Mouse (Mus musculus): ENCODE data around the gene Zfp398. TPM values are rescaled to one million over a fixed set of nuclear protein-coding genes. Genes with fewer than 3 reads are reported as not detected.
"Not testable (repeated sequence)": the region's sequence is repeated elsewhere in the genome, so short reads cannot be mapped to it uniquely, and the experiment has no call there.

Gene Zfp398
- total RNA-seq, 2 experiments from 2014 or later, result 19.1 to 21.0 TPM

DNA sequence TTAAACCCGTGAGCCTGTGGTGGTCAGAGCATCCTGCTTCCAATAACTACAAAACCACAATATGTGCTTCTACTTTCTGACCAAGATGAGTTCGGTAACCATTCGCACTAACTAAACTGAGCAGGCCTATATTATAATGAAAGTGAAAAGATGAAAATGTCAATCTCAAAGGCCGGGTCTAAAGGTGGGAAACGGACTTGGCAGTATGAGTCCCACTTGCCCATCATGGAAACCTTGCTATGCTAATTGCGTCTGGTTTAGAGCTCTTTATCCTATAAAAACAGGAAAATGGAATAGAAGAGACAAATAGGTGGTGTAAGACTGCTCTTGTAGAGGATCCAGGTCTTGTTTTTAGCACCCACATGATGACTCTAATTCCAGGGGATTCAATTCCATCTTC lies 13.7 kb upstream of the Zfp398 start:
- no peak for DNase-seq (ENCODE audit: low spot score in 2 of 2)

DNA sequence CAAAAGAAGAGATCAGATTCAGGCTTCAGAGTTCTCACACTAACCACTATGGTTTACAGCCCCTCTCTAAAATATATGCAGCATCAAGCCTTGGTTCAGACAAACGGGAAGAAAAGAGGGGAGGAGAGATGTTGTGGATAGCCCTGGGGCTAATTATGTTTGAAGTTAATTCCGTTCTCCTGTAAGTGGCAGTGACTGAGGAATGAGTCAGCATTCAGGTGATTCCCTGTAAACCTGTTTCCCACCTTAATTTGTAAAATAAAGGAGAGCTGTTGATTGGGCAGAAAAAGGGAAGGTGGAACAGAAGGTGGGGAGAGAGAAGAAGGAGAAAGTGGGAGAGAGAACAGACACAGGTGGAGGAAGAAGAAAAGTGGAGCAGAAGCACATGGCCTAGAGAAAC lies 11.2 kb upstream of the Zfp398 start:
- DNase-seq (ENCODE audit: low spot score in 2 of 2), result no peak

DNA sequence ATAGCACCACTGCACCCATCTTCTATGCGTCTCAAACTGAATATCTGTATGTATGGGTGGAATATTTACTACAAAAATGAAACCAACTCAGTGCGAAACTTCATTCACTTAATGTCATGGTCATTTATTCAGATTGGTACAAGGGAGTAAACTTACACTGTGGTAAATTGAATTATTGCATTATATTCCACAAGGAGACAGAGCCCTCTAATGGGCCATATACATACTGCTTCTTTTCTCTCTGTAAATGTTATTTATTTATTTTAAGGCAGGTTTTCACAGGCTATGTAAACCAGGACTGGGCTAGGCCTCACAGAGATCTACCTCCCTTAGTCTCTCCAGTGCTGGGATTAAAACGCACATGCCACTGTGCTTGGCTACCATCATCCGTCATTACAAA lies 8.0 kb upstream of the Zfp398 start:
- no peak for DNase-seq (ENCODE audit: low spot score in 2 of 2)

DNA sequence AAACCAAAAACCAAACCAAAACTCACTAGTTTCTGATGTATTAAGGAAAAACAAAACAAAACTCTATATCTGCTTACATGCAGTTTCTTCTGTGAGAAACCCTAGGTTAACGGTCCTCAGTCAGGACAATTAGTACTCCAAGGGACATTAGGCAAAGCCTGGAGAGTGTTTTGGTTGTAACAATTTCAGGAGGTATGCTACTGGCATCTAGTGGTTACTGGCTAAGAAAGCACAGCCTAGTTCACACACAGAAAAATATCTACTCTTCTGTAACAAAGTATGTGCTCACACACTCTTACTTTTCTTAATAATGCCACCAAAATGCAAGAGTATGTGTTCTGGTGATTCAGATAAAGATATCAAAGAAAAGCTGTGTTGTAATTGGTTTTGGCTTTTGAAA lies 6.5 kb upstream of the Zfp398 start:
- peak in 1 of 2 experiments; percentile 26 for DNase-seq (ENCODE audit: low spot score in 2 of 2)

DNA sequence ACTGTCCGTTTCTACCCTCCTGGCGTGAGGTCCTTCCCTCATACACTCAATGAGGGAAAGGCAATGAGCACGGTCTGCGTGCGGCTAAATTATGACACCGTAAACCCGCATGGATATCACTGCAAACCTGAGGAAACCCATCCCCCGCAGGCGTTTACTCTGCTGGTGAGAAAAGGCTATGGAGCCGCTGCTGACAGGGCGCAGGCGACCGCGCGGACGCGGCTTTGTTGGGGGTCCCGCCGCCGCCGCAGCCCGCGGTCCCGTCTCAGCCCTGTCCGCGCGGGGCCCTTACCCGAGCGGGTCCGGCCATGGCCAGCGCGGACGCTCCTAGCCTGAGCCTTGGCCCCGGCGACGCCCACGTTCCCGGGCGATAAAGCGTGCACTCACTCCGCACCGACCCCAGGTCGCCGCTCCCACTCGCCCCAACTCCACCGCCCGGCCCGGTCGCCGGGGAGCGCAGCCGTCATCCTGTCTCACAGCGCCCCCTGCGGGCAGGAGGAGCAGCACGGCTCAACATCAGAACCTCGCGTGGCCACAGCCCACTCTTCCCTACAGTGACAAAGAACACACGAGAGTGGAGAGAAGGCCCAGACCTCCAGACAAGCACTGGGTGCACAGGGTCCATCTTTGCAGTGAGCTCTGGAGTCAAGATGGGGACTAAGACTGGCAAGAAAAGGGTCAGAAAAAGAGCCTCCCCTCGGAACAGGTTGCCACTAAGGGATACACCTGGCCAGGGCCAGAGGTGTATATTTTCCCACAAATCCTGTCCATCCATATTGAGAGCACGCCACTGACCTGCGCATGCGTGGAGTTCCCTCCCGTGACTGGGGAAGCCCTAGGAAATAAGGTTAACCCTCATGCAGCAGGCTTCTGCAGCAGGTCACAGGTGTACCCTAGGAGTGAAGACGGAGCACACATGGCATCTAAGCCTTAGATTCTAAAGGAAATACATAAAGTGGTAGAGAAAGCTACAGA lies 5.1 kb upstream of the Zfp398 start, which contains the start of gene Zfp786:
TSS of gene Zfp786 (minus strand) at position 764 of the 975 bp plus-strand sequence.
- DNase-seq (ENCODE audit: low spot score in 2 of 2), result peak; percentile 91 to 92

DNA sequence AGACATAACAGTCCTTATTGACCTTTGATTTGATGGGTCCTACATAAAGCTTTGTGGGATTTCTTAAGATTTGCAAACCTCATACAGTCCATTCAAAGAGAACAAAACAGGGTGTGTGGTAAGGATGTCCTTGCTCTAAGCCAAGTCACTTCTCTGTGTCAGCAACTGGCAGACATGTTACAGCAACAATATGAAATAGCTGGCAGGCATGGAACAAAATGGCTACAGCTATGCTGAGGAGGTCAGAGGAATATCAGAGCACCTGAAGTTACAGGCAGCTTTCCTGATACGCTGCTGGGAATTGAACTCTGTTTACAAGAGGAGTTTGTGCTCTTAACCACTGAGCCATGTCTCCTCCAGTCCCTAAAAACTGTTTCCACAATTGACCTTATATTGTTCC lies 3.2 kb upstream of the Zfp398 start:
- no peak for DNase-seq (ENCODE audit: low spot score in 2 of 2)

DNA sequence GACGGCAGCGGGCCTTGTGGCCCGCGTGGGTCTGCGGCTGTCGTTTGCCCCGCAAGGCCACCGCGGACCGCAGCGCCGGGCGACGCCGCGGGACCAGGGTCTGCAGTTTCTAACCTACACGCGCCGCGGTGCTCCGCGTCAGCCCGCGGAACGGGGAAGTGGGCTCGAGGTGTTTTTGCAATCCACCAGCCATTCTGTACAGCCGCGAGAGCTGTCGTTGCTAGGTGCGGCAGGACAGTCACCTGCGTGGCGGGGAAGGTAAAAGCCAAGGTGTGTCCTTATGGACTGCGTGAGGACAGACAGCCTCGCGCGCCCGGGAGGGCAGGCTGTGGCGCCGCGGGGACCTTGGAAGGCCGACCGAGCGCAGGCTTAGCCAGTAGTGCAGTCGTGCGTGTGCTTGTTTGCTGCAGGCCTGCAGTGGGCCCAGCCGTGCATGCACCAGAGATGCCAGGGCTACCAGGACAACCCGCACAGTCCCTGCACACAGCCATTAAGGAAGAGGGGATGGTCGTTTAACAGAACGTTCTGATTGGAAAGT lies 592 bp downstream of the Zfp398 start:
- peak; percentile 41 to 51 for DNase-seq (ENCODE audit: low spot score in 2 of 2)

DNA sequence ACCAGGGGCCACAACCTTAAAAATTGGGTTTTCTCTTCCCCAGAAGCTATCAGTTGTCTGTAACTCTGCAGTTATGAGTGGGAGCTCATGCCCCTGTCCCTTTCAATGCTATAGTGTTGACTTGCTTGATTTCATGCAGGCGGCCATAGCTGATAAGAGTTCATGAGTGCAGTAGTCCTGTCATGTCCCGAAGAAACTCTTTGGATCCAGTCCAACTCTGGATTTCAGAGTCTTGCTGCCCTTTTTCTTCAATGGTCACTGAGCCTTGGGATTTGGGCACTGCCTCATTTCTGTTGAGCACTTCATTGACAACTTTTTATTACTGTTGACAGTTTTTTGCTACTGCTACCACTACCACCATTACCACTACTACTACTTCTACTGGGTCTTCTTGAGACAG lies 2.2 kb downstream of the Zfp398 start:
- no peak for DNase-seq (ENCODE audit: low spot score in 2 of 2)

DNA sequence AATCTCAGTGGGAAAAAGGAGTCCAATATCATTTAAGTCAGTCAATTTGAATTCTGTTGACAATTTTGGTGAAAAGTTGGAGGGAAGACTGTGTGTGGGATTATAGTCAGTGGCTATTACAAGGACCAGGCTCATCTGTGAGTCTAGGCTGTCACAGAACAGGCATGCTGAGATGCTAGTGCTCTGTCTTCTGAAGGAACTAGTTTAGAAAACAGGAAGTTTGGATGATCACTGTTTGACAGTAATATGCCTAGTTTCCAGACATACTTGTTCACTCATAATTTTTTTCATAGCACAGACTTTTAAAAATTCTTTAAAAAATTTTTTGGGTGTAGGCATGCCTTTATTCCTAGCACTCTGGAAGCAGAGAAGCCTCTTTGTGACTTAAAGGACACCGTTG lies 5.6 kb downstream of the Zfp398 start:
- no peak for DNase-seq (ENCODE audit: low spot score in 2 of 2)

DNA sequence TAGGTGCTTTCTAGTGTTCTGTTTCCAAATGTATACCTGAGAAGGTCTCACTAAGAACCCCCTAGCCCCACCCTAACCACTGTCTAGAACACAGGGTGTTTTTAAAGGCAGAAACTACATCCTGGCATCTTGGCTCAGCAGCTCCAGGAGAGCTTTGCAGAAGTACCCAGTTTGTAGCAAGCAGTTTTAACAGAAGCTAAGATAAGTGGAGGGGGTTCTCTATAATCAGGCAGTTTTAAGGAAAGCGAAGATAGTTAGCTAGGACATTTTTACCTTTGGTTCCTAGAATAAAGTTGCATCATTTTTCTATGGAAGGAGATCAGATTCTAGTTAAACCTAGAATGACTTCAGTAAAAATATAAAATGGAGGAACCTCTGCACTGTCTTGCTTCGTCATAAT lies 6.4 kb downstream of the Zfp398 start:
- no peak for DNase-seq (ENCODE audit: low spot score in 2 of 2)

DNA sequence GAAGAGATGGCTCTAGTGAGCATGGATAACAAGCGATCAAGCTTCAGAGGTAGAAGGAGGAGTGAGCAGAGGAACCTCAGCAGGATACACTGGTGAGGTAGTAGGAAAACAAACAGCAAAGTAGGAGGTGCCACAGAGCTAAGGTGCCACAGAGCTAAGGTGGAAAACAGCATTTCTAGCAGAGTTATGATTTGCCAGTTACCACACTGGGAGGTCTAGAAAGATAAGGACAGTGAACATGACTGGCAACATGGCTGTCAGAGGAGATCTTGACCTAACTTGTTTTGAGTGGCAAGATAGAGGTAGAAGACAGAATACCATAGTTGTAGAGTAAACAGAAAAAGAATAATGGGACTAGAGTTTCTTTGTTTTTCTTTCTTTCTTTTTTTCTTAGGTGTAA lies 6.9 kb downstream of the Zfp398 start:
- DNase-seq (ENCODE audit: low spot score in 2 of 2), result no peak

DNA sequence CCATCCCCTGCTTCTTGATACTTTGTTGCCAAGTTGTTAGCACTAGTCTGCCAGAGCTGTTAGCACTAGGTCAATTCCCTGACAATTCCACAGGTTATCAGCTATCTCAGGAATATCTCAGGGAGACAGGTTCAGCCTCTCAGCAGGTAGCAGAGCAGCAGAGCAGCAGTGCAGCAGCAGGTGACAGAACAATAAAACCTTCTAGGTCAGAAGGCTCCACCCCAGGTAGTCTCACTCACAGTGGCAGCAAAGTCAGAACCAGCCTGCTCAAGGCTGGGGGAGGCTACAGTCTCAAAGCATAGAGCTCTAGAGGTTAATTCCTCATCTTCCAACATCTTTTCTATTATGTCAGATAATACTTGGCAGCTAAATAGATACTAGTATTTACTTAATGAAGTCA lies 10.3 kb downstream of the Zfp398 start:
- no peak for DNase-seq (ENCODE audit: low spot score in 2 of 2)

DNA sequence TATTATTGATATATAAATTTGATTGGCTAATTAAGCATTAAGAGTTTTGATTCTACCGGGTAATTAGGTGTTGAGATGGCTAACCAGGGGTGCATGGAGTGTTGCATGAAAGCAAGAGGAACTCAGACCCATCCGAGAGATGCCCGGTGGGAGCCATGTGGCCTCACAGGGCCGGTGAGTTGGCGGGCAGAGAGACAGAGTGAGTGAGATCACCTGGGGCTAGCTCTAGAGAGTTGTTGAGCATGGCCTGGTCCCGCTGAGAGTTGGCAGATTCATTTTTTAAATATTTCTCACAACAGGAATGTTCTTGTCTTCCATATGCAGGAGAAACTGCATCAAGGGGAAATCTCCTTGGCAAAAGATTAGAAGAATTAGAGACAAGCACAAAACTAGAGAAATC lies 21.8 kb downstream of the Zfp398 start:
- DNase-seq (ENCODE audit: low spot score in 2 of 2), result no peak

DNA sequence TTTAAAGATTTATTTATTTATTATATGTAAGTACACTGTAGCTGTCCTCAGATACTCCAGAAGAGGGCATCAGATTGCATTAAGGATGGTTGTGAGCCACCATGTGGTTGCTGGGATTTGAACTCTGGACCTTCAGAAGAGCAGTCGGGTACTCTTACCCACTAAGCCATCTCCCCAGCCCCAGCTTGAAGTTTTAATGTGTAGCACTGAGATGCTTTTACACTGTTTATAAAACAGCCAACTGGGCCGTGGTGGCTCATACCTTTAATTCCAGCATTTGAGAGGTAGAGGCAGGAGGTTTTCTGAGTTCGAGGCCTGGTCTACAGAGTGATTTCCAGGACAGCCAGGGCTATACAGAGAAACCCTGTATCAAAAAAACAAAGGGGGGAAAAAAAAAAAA lies 22.3 kb downstream of the Zfp398 start:
- not testable (repeated sequence) for DNase-seq (ENCODE audit: low spot score in 2 of 2)

DNA sequence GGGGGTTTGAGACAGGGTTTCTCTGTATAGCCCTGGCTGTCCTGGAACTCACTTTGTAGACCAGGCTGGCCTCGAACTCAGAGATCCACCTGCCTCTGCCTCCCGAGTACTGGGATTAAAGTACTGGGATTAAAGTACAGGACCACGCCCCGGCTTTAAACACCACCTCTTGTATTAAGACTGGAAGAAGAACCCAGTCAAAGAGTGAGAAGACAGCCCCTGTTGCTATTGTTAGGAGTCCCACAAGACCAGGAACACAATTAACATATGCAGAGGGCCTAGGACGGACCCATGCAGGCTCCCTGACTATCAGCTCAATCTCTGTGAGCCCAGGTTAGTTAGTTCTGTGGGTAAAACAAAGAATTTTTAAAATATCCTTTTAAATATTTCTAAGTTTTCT lies 36.8 kb downstream of the Zfp398 start:
- DNase-seq (ENCODE audit: low spot score in 2 of 2), result no peak

DNA sequence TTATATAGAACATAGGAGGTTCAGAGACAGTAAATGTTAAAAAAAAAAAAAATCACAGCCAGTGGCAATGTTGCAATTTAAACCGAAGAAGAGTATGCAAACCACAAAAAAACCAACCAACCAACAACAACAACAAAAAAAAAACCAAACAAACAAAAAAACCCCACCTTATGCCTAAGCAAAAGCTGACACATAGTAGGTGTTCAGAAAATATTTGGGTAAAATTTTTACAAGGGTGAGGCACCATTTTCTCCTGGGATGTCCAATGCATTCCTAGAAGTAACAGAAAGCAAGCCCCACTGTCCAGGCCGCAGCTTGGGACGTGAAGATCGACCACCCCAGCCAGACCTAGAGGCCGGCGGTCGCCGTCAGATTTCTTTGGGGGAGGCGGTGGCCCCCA lies 41.6 kb downstream of the Zfp398 start, which contains the start of gene Zfp282:
TSS of gene Zfp282 (plus strand) at position 147 of the 400 bp plus-strand sequence.
- no peak for DNase-seq (ENCODE audit: low spot score in 2 of 2)

DNA sequence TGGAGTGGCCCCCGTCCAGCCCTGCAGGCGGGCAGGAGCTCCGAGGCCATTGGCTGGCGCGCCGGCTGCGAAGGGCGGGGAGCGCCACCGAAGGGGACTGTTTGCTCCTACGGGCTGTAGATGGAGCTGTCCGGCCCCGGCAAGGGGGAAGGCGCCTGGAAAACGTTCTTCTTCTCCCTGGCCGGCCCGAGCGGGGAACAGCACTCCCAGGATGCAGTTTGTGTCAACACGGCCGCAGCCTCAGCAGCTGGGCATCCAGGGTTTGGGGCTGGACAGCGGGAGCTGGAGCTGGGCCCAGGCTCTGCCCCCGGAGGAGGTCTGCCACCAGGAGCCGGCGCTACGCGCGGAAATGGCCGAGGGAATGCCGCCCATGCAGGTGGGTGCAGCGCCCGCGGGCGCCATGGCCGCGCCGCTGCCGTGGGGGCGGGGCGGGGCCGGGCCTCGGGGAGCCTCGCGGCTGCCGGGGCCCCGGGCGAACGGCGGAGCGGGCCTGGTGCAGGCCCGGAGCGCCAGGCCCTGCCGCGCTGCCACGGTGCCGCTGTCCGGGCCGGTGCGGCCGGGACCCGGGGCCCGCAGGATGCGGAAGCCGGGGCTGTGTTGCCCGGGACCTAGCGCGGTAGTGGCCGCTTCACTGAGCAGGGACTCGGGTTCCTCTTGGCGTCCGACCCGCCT lies 42.1 kb downstream of the Zfp398 start:
- peak; percentile 91 to 93 for DNase-seq (ENCODE audit: low spot score in 2 of 2)

DNA sequence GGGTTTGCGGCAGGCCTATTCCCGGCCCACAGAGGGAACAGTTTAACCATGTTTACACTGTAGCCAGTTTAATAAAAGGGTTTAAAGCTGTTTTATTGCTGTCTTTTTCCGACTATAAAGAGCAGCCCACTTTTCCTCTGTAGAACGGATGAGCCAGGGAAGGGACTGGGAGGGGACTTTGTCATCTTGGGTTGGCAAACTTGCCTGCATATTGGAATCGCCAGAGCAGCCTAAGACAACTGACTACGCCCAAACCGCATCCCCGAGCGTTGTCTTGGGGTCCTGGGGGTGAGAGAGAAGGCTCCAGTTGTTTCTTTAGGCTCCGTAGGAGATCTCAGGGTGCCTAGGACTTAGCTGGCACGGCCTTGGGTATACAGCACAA lies 42.7 kb downstream of the Zfp398 start:
- DNase-seq (ENCODE audit: low spot score in 2 of 2), result peak in 1 of 2 experiments; percentile 39

DNA sequence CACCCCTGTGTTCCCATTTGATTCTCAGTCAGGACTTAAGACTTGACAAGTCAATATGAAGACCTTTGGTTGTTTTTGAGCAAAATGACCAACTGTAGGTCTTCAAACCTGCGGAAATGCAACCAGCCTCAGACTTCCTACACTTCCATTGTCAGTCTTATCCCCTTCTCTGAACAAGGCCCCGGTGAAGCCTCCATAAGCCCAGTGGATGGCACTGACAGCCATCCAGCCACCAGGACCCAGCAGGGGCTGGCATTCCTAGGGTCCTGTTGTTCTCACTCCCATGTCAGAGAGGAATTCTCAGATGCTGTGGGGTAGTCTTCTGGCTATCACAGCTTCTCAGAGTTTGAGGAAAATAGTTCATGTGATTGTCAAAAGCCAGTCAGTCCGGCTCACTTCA lies 43.1 kb downstream of the Zfp398 start:
- DNase-seq (ENCODE audit: low spot score in 2 of 2), result no peak

DNA sequence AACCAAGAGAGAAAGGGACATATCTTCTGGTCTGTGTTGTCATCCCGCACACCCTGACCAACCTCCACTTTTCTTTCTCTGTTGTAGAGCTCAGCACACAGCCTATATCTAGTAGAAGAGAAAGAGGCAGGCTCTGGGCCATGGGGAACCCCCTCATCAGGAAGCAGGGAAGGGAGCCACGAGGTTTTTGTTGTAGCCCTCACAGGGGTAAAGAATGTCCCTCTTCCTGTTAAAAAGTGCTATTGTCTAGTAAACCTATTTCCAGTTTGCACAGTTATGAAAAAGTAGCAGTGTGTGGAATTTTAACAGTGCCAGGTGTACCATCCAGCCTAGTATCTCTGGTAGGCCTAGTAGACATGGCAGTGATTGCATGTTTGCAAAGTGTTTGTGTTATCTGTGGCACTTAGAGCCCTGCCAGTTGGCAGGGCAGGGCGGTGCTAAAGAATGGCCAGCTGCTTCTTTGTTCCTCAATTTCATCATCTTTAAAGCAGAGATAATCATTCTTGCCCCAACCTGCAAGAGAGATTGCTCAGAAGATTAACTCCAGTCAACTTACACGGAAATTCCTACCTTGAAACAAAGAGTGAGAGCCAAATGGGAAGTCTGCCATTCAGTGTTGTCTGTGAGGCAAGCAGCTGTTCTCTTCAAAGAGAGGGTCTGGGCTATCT lies 43.7 kb downstream of the Zfp398 start:
- DNase-seq (ENCODE audit: low spot score in 2 of 2), result no peak

DNA sequence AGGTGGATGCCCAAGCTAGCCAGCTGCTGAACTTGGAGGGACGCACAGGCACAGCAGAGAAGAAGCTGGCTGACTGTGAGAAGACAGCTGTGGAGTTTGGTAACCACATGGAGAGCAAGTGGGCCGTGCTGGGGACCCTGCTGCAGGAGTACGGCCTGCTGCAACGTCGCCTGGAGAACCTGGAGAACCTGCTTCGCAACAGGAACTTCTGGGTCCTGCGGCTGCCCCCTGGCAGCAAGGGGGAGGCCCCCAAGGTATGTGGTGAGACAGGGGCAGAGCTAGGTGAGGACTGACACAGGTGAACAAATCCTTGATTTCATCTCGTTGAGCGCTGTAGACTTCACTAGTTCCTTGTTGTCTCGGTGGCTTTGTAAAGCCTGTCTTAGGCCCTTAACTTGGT lies 44.7 kb downstream of the Zfp398 start:
- DNase-seq (ENCODE audit: low spot score in 2 of 2), result no peak
